Mouse (Mus musculus) layer of hippocampus, postnatal 36 days (tissue): Measurements from ENCODE around the gene Atf6b. TPM values are rescaled to one million over a fixed set of nuclear protein-coding genes. Genes with fewer than 3 reads are reported as not detected.
A peak's percentile ranks its signal among the peaks of the same experiment; 100 is the strongest.

Source experiments
- DNase-seq, 2 experiments: peaks; one replicate each; pipeline ENCODE4 v3.0.0; 2022
- total RNA-seq, 2 experiments: library from RNA; stranded (reverse); gene quantifications; 2 replicates each; pipeline ENCODE4 v1.2.3; 2021

Atf6b gene
- total RNA-seq, 2 experiments from 2014 or later: 89.9 to 101 TPM

GRCm38 (mm10) chr17:34648141-34648890 is 1.4 kb downstream of the Atf6b start:
- DNase-seq: no peak

GRCm38 (mm10) chr17:34649106-34649864 is 2.3 kb downstream of the Atf6b start:
- DNase-seq: no peak

DNA sequence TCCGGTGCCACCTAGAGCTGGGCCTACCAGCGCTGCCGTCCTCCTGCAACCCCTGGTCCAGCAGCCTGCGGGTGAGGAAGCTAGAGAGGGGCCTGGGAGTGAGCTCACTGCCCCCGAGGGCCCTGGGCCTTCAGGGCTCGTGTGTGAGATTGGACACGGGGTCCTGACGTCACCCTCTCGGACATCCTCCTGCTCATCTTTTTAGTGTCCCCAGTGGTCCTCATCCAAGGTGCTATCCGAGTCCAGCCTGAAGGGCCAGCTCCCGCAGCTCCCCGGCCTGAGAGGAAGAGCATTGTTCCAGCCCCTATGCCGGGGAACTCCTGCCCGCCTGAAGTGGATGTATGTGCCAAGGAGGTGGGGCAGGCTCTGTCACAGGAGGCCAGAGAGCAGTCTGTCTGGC is 3.8 kb downstream of the Atf6b start:
- no peak for DNase-seq

GRCm38 (mm10) chr17:34651507-34652221 is 4.7 kb downstream of the Atf6b start:
- peak in 1 of 2 experiments; percentile 69 for DNase-seq

DNA sequence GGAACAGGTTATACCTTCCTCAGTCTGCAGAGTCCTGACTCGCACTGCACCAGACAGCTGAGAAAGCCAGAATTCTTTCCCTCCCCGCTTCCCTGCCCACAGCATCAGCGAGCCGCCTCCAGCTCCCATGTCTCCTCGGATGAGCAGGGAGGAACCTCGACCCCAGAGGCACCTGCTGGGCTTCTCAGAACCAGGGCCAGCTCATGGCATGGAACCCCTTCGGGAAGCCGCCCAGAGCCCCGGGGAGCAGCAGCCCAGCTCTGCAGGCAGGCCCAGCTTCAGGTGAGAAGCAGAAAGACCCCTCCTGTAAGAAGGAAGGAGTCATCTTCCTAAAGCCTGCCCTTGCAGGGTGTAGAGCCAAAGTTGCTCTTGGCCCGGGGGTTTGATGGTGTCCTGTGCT is 5.6 kb downstream of the Atf6b start:
- no peak for DNase-seq

GRCm38 (mm10) chr17:34652985-34653384 is 6.0 kb downstream of the Atf6b start:
- no peak for DNase-seq

- peak in 1 of 2 experiments; percentile 66 for DNase-seq
Observed at GRCm38 (mm10) chr17:34653746-34654285, 6.9 kb downstream of the Atf6b start.

- no peak for DNase-seq
Observed at GRCm38 (mm10) chr17:34654392-34654791, 7.4 kb downstream of the Atf6b start.

- peak in 1 of 2 experiments; percentile 19 for DNase-seq
Observed at GRCm38 (mm10) chr17:34655160-34655559, 8.2 kb downstream of the Atf6b start.

DNA sequence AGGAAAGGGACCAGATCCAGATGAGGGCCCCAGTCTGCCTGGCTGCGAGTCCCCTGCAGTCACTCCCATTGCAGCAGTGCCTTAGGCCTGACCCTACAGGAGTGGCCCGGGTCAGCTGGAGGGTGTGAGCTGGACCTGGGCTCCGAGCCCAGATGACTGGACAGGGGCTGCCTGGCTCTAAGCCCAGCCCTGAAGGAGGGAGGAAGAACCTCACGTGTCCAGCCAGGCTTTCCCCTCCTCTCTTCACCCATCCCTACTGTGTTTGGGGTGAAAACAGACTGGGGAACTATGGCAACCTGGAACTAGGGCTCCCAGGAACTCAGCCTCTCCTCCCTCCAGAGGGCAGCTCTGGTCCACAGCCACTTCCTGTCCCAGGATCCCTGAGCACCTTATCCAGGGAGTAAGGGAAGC is 8.6 kb downstream of the Atf6b start:
- peak in 1 of 2 experiments; percentile 66 for DNase-seq

DNA sequence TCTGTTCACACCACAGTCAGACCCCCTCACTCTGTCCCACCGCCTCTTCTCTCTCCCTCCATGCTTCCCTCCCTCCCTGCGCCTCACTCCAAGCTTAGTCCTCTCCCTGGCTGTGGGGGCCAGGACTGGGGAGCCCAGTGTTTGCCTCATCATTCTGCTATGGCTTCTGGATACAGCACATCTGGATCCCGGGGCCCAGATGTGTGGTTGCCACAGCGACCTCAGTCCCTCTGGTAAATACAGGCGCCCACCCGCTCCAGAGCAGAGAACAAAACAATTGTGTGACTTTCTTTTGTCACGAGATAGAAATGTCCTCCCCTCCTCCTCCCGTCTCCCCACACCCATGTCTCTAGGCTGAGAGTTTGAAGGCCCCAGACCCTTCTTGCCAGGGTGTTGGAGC is 9.7 kb downstream of the Atf6b start:
- no peak for DNase-seq

- no peak for DNase-seq
Observed at GRCm38 (mm10) chr17:34657271-34657670, 10.3 kb downstream of the Atf6b start.

DNA sequence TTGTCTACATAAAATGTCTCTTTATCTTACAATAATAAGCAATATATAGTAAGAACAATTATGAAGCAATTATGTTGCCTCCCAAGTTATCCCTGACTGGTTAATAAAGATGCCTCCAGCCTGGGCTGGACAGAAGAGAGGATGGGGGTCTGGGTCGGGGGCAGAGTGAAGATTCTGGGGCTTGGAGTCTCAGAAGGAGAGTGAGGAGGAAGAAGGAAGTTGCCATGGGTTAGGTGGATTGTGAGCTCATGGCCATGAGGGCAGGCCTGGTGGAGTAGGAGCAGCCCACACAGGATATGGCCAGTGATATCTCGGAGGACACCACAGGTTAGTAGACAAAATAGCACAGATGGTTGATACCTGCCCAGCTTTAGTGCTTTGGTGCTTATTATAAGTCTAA is 11.2 kb downstream of the Atf6b start:
- no peak for DNase-seq

- DNase-seq: no peak
Observed at GRCm38 (mm10) chr17:34658591-34658990, 11.6 kb downstream of the Atf6b start.

DNA sequence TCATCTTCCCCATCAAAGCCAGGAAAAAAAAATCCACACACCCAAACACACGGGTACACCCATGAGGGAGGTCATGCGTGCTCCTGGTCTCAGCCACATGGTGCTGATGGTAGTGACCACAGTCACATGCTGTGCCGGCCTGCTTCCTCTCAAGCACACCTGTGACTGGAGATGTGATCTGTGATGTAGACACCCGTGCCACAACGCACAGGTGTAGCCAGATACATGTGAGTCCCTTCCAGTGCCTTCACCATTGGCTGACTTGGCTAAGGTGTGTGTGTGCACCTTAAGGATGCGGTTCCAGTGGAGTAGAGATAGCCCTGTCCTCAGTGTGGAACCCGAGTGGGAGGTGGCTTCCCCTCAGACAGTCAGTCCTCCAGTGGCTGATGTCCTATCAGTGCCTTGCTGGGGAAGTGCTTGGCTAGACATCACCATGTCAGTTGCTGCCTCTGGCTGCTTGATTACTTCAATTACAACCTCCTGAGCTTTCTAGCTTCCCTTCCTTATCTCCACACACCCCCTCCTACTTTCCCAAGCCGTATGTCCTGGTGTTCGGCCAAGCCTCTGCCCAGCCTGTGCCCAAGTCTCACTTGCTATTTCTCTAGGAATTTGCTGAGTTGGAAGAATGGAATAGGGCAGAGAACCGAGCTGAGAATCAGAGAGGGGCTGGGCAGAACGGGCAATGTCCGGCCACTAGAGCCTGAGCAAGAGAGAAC is 12.4 kb downstream of the Atf6b start:
- DNase-seq: no peak

GRCm38 (mm10) chr17:34659897-34660214 is 12.9 kb downstream of the Atf6b start:
- no peak for DNase-seq

DNA sequence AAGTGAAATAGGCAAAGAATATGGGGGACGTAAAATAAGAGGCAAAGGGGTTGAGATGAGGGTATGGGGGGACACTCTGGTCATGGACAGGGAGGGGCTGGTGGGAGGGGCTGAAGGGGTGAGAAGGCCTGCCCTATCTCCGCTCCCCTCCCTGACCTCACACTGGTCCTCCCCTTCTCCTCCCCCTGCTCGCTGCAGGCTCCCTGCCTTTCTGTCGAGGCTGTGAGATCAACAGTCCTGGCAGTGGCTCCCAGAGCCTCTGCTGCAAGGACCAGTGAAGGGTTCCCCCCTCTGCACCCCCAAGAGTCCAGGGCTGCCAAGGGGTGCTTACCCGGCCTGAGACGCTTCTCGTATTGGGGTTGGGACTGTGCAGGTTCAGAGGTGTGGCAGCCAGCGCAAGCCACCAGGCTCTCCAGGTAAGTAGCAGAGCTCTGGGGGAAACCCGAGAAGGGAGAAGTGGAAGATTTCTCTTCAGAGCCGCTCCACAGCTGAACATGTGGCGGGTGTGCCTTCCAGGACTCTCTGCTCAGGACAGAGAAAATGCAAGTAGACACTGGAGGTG is 13.4 kb downstream of the Atf6b start:
- DNase-seq: no peak

DNA sequence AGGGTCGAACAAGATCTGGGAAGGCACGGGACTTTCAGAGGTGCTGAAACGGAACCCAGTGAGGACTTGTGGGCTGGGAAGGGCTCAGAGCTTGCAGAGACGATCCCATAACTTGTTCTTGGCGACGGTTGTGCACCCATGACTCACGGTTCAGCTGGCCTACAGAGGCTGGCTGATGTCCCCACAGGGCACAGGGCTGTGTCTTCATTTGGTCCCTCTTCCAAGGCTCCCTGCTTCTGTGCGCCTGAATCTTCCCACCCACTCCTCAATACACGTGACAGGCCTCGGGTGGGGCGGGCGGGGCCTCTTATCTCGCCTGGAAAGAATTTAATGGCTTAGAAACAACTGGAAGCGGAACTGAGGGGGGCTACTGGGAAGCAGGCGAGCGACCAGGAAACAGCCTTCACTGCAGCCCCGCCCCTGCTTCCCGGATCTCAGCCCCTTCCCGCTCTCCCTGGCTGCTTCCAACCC is 14.2 kb downstream of the Atf6b start:
- no peak for DNase-seq

DNA sequence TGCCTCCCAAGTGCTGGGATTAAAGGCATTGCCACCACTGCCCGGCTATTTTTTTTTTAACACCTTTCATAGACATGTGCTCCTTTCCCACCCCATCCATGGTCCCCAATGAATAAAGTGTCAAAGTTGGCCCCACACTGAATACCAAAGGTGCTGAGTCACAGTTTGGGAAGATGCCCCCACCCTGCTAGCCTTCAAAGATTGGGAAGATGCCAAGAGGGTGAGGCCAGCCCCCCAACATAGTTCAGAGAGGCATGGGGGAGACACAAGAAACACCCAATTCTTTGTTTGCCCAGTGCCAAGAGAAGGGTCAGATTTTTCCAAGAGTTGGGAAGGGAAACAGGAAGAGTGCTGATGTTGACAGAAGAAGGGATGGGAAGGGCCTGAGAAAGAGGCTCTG is 15.5 kb downstream of the Atf6b start:
- no peak for DNase-seq

DNA sequence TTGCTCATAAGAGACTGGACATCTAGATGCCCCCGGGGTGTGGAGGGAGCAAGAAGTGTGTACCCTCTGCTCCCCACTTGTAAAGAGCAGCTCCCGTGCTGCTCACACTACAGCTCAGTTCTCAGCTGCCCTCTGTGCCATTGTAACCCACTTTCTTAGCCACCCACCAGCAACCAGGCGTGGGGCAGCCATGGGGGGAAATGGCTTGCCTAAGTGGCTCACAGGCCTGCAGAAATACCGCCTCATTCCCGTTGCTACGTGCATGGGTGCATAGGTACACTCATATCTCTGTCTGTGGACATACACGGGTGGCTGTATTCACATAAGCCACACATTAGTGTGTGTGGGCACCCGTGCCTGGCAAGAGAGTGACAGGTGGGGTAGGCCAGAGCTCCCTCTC is 16.0 kb downstream of the Atf6b start:
- DNase-seq: no peak

- no peak for DNase-seq
Observed at GRCm38 (mm10) chr17:34663558-34663957, 16.6 kb downstream of the Atf6b start.

DNA sequence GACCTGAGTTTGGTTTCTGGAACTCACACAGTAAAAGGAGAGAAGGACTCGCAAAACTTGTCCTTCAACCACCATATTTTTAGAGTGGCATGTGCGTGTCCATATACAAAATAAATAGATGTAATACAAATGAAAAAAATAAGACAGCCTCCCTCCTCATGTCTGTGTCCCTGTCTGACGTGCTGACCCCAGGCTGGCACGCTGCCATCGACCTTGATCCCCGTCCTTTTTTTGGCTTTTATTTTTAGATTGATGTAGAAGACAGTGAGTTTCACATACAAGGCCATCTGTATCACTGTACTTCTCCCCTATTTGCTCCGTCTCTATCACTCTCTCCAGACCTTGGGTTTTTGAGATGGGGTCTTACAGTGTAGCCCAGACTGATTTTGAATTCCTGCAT is 17.5 kb downstream of the Atf6b start:
- DNase-seq: no peak
